Mouse (Mus musculus): Measurements from ENCODE around the gene Crybb1.

GRCm38 (mm10) chr5:112305842-112306241 is 50.2 kb downstream of the Crybb1 start:
- TF ChIP-seq CTCF (IDR thresholded peaks at IDR 0.05; ENCODE audit: low read depth, low read length) (no peak), GATA1 (IDR thresholded peaks at IDR 0.05; ENCODE audit: borderline replicate concordance, low read length) (no peak), TAL1 (conservative IDR thresholded peaks at IDR 0.05; ENCODE audit: low read depth, low read length) (no peak), POLR2AphosphoS5 (IDR thresholded peaks at IDR 0.05; ENCODE audit: insufficient replicate concordance, low read depth, low read length) (no peak)

Data from G1E (cell line).